Mouse (Mus musculus) midbrain, postnatal 0 days (tissue): ENCODE results near the gene Zfp605. TPM values are rescaled to one million over a fixed set of nuclear protein-coding genes. Genes with fewer than 3 reads are reported as not detected.

Source experiments
- ATAC-seq: fragments of 200-750 bp; cut with Nextera tagmentation; 2 replicates; pipeline ENCODE4 v1.8.0; 2017; ENCODE audit warnings: moderate number of reproducible peaks, mild to moderate bottlenecking, moderate TSS enrichment, moderate library complexity; ENCODE audit not compliant: low FRiP score
- DNase-seq: peaks from one replicate; pipeline ENCODE4 v3.0.0-alpha.2; 2015; ENCODE audit warnings: low spot score
- H3K27ac ChIP-seq: fragments of 300-500 bp; sonication (generic); 2 replicates; pipeline ENCODE4 v1.5.1; 2014; ENCODE audit warnings: low read depth, mild to moderate bottlenecking, low read length, mixed read lengths
- H3K27me3 ChIP-seq: fragments of 300-500 bp; sonication (generic); 2 replicates; pipeline ENCODE4 v1.6.1; 2014; ENCODE audit warnings: low read length, control low read depth, mixed read lengths; ENCODE audit not compliant: insufficient read depth
- H3K36me3 ChIP-seq: fragments of 300-500 bp; sonication (generic); 2 replicates; pipeline ENCODE4 v1.6.1; 2014; ENCODE audit warnings: low read length, control low read depth, mixed read lengths; ENCODE audit not compliant: insufficient read depth
- H3K4me1 ChIP-seq: fragments of 300-500 bp; sonication (generic); 2 replicates; pipeline ENCODE4 v1.6.1; 2014; ENCODE audit warnings: mild to moderate bottlenecking, control low read depth, antibody characterized with exemption, low read length, mixed read lengths; ENCODE audit not compliant: insufficient read depth
- H3K4me2 ChIP-seq: fragments of 300-500 bp; sonication (generic); 2 replicates; pipeline ENCODE4 v1.6.1; 2014; ENCODE audit warnings: low read depth, mild to moderate bottlenecking, low read length, mixed read lengths; ENCODE audit not compliant: poor library complexity, severe bottlenecking
- H3K4me3 ChIP-seq: fragments of 300-500 bp; sonication (generic); 2 replicates; pipeline ENCODE4 v1.5.1; 2014; ENCODE audit warnings: low read depth, mild to moderate bottlenecking, low read length, moderate library complexity
- H3K9ac ChIP-seq: fragments of 300-500 bp; sonication (generic); replicated peaks from 2 replicates; pipeline ENCODE4 v1.6.1; 2014; ENCODE audit warnings: mild to moderate bottlenecking, low read length, moderate library complexity, mixed read lengths; ENCODE audit not compliant: poor library complexity, severe bottlenecking
- H3K9me3 ChIP-seq: fragments of 300-500 bp; sonication (generic); 2 replicates; pipeline ENCODE4 v1.6.1; 2016; ENCODE audit warnings: low read length, control low read depth
- CTCF ChIP-seq: IDR thresholded peaks from 2 replicates; pipeline ENCODE4 v1.5.1; 2016; ENCODE audit warnings: antibody characterized with exemption, mild to moderate bottlenecking
- WGBS: fragments of 180-500 bp; shearing (Covaris S2); extraction: QIAGEN DNeasy Blood & Tissue Kit; methylation state at CpG from one replicate; pipeline ENCODE4 v1.1.7; 2014; 5-methylcytosine and 5-hydroxymethylcytosine counted together
- polyA plus RNA-seq: library from polyadenylated mRNA; unstranded; fragments of >200 nt; fragmentation: Nextera tagmentation; extraction: Ambion mirVana; gene quantifications from 2 replicates; pipeline ENCODE4 v1.2.1, GENCODE M21; 2015
- total RNA-seq: library from RNA; depleted of rRNA; stranded (reverse); fragments of >200 nt; gene quantifications from 2 replicates; pipeline ENCODE4 v1.2.3, GENCODE M21; 2014

The Zfp605 gene
- total and polyA plus RNA-seq, 2 experiments from 2014 or later: 10.9 to 16.8 TPM

GRCm38 (mm10) chr5:110135293-110136086 is 25.6 kb downstream of the Zfp605 start, which contains the start of gene Chfr:
TSS of gene Chfr (plus strand) at chr5:110135842.
- DNase-seq: peak; percentile 98
- peak within 1 kb of the TSS; percentile 75 for H3K4me2 ChIP-seq
- peak within 1 kb of the TSS; percentile 87 for H3K9ac ChIP-seq
- peak; percentile 42 for TF ChIP-seq CTCF
- no peaks in the 10 kb centered on the region for H3K9me3 ChIP-seq
- peak within 1 kb of the TSS; percentile 84 for H3K4me3 ChIP-seq
- H3K4me1 ChIP-seq: no peaks in the 10 kb centered on the region
- WGBS: 3% methylated on average over 46 of the region's 46 CpGs
- H3K27ac ChIP-seq: peak within 1 kb of the TSS; percentile 82
- no peaks in the 10 kb centered on the region for H3K27me3 ChIP-seq
- peak; percentile 99 for ATAC-seq
- peaks cover 10% of the 10 kb centered on the region for H3K36me3 ChIP-seq

DNA sequence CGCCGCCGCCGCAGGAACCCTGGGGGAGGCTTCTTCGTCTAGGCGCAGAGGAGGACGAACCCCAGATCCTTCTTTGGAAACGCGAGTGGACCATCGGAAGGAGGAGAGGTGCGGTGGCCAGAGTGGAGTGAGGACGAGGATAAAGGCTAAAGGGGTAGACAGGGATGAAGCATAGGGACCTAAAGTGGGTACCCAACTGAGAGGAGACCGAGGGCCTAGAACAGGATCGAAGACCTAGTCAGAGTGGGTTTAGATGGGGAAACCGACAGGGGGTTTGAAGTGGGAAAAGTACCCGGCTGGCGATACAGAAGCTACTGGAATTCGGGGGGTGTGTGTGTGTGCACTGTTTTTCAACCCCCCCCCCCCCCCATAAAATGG is 26.2 kb downstream of the Zfp605 start:
- Histone ChIP-seq H3K4me1 (no peaks in the 10 kb centered on the region), H3K4me3 (peak overlapping the region; percentile 84), H3K4me2 (peak overlapping the region; percentile 75), H3K27me3 (no peaks in the 10 kb centered on the region), H3K9ac (peak overlapping the region; percentile 87), H3K27ac (peak overlapping the region; percentile 82), H3K36me3 (peaks cover 8% of the 10 kb centered on the region), H3K9me3 (no peaks in the 10 kb centered on the region)
- DNase-seq: peak; percentile 5
- 4% methylated on average over 18 of the region's 18 CpGs for WGBS
- peak; percentile 38 for ATAC-seq
- no peak for TF ChIP-seq CTCF

DNA sequence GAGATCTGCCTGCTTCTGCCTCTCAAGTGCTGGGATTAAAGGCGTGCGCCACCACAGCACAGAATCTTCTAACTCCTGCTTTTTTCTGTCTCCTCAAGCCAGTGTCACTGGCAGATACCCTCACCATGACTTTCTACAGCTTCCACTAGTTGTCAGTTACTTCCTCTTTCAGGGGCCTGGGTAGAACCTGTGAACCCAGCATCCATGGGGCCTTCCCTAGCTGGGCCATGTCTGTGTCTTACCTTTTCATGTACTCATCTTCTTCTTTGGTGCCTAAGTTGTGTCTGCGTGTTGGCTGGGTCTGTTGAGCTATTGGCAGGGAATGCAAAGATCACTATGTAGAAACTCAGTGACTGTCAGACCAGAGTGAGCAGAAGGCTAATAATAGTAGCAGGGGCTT is 27.9 kb downstream of the Zfp605 start:
- no peaks in the 10 kb centered on the region for H3K4me1 ChIP-seq
- DNase-seq (no peak), ATAC-seq (no peak)
- H3K27me3 ChIP-seq: no peaks in the 10 kb centered on the region
- no peak for TF ChIP-seq CTCF
- H3K4me2 ChIP-seq: no peak overlapping the region
- H3K4me3 ChIP-seq: no peak overlapping the region
- H3K27ac ChIP-seq: no peak overlapping the region
- 98% methylated on average over 3 of the region's 3 CpGs for WGBS
- no peaks in the 10 kb centered on the region for H3K9me3 ChIP-seq
- H3K9ac ChIP-seq: no peak overlapping the region
- peaks cover 8% of the 10 kb centered on the region for H3K36me3 ChIP-seq

GRCm38 (mm10) chr5:110139325-110139724 is 29.4 kb downstream of the Zfp605 start:
- 96% methylated on average over 3 of the region's 3 CpGs for WGBS
- TF ChIP-seq CTCF: no peak
- Histone ChIP-seq H3K4me2 (no peak overlapping the region), H3K27ac (no peak overlapping the region), H3K9me3 (no peaks in the 10 kb centered on the region), H3K36me3 (peaks cover 16% of the 10 kb centered on the region), H3K27me3 (no peaks in the 10 kb centered on the region), H3K9ac (no peak overlapping the region), H3K4me1 (no peaks in the 10 kb centered on the region), H3K4me3 (no peak overlapping the region)
- ATAC-seq: no peak
- no peak for DNase-seq

DNA sequence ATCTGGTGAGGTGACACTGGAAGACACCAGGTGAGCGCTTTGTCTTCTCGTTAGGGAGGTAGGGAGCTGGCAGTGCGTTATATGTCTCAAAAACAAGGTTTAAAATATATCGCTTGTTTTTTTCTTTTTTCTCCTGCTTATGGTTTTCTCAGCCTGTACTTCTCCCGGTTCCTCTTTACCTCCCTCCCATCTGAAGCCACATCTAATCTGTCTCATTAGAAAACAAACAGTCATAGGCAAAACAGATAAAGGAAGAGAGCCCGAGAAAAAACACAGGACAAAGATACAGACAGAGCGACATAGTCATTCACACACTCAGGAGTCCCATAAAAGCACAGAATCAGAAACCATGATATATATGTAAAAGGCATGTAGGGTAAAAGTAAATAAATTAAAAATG is 30.5 kb downstream of the Zfp605 start:
- Histone ChIP-seq H3K4me3 (no peak overlapping the region), H3K4me2 (no peak overlapping the region), H3K36me3 (peaks cover 25% of the 10 kb centered on the region), H3K9ac (no peak overlapping the region), H3K27ac (no peak overlapping the region), H3K9me3 (no peaks in the 10 kb centered on the region), H3K4me1 (no peaks in the 10 kb centered on the region), H3K27me3 (no peaks in the 10 kb centered on the region)
- ATAC-seq (no peak), DNase-seq (no peak)
- TF ChIP-seq CTCF: no peak
- WGBS: 93% methylated on average over 7 of the region's 7 CpGs

DNA sequence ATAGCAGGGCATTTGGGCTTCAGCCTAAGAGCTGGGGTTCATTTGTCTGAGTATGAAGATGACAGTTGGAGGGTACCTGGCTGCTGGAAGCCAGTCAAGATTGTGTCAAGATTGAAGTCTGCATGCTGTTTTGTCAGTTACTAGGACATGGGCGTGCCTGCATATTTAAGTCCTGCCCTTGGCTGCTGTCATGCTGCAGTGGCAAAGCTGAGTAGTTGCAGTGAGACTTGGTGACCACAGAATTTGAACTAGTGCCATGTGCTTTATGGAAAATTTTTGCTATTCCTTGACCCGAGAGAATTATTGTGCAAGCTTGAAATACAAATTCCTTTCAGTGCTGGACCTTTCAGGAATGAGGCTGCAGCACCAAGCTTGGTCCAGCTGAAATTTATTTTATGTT is 32.4 kb downstream of the Zfp605 start:
- ATAC-seq (no peak), DNase-seq (no peak)
- Histone ChIP-seq H3K27me3 (no peaks in the 10 kb centered on the region), H3K4me3 (no peak overlapping the region), H3K9ac (no peak overlapping the region), H3K9me3 (no peaks in the 10 kb centered on the region), H3K36me3 (peaks cover 40% of the 10 kb centered on the region), H3K4me2 (no peak overlapping the region), H3K27ac (no peak overlapping the region), H3K4me1 (no peaks in the 10 kb centered on the region)
- WGBS: 95% methylated on average over 2 of the region's 2 CpGs
- no peak for TF ChIP-seq CTCF
